Mouse (Mus musculus) thymus, adult 2 months (tissue): Measurements from ENCODE around the gene Cpa5. TPM values are rescaled to one million over a fixed set of nuclear protein-coding genes. Genes with fewer than 3 reads are reported as not detected.

ENCODE experiments used
- DNase-seq: peaks from one replicate; pipeline ENCODE4 v3.0.0; 2021
- H3K27ac ChIP-seq: fragments of 200-500 bp; 2 replicates; pipeline ENCODE4 v1.5.1; 2012; ENCODE audit warnings: low read length, control low read depth; ENCODE audit not compliant: control insufficient read depth, insufficient read depth
- H3K27me3 ChIP-seq: fragments of 200-500 bp; 2 replicates; pipeline ENCODE4 v1.6.1; 2012; ENCODE audit warnings: mild to moderate bottlenecking, low read length, moderate library complexity, mixed read lengths; ENCODE audit not compliant: control insufficient read depth, insufficient read depth
- H3K36me3 ChIP-seq: fragments of 200-500 bp; 2 replicates; pipeline ENCODE4 v1.6.1; 2012; ENCODE audit warnings: mild to moderate bottlenecking, low read length, moderate library complexity; ENCODE audit not compliant: control insufficient read depth, insufficient read depth
- H3K4me1 ChIP-seq: fragments of 200-500 bp; replicated peaks from 2 replicates; pipeline ENCODE4 v1.6.1; 2012; ENCODE audit warnings: low read length; ENCODE audit not compliant: control insufficient read depth, insufficient read depth
- H3K4me3 ChIP-seq: fragments of 200-500 bp; 2 replicates; pipeline ENCODE4 v1.5.1; 2012; ENCODE audit warnings: mild to moderate bottlenecking, low read length, control low read depth, moderate library complexity; ENCODE audit not compliant: control insufficient read depth, insufficient read depth
- CTCF ChIP-seq: fragments of 200-500 bp; IDR thresholded peaks from 2 replicates; pipeline ENCODE4 v1.5.1; 2012; ENCODE audit warnings: mild to moderate bottlenecking, control low read depth, low read length, moderate library complexity, borderline replicate concordance; ENCODE audit not compliant: control insufficient read depth, poor library complexity, insufficient read depth; ENCODE audit errors: extremely low read depth
- POLR2A ChIP-seq: fragments of 200-500 bp; IDR thresholded peaks from 2 replicates; pipeline ENCODE4 v1.6.1; 2012; ENCODE audit warnings: mild to moderate bottlenecking, low read length, control low read depth, moderate library complexity; ENCODE audit not compliant: control insufficient read depth, poor library complexity, insufficient read depth; ENCODE audit errors: extremely low read depth
- WGBS: fragments of 180-500 bp; shearing (Covaris S2); methylation state at CpG from one replicate; pipeline ENCODE4 v1.1.7; 2018; 5-methylcytosine and 5-hydroxymethylcytosine counted together
- polyA plus RNA-seq: library from polyadenylated mRNA; depleted of rRNA; stranded (reverse); fragments of >200 nt; gene quantifications from 2 replicates; pipeline ENCODE4 v1.2.3, GENCODE M21; 2012

The Cpa5 gene
- polyA plus RNA-seq, 1 experiment: not detected

DNA sequence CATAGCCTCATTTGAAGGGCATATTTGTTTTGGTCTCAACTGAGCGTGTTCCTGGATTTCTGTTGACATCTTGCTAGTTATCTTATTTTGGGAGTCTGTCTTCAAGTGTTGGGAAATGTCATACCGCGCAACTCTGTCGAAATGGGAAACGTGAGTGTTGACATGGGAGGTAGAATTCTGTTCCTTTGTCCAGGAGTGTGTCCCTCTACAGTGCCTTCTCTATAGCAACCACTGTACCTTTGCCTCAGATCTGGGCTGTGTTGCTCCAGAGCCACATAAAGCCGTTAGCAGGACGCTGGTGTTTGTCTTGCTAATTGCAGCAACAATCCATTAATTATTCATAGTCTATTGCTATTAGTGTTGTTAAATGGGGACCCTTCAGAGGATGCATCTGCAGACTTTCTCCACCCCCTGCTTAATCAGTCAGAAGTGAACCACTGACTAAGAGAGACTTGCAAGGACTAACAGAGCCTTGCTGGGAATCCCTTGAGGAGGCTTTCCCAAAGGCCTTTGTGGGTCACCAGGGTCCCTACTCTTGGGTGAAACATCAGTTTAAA, 23.8 kb upstream of the Cpa5 start:
- WGBS: 98% methylated on average over 7 of the region's 7 CpGs
- H3K4me3 ChIP-seq: no peak overlapping the region
- no peak for TF ChIP-seq CTCF
- TF ChIP-seq POLR2A: no peak
- DNase-seq: no peak
- H3K27ac ChIP-seq: no peak overlapping the region
- no peaks in the 10 kb centered on the region for H3K36me3 ChIP-seq
- peaks cover 3% of the 10 kb centered on the region for H3K4me1 ChIP-seq
- no peaks in the 10 kb centered on the region for H3K27me3 ChIP-seq

DNA sequence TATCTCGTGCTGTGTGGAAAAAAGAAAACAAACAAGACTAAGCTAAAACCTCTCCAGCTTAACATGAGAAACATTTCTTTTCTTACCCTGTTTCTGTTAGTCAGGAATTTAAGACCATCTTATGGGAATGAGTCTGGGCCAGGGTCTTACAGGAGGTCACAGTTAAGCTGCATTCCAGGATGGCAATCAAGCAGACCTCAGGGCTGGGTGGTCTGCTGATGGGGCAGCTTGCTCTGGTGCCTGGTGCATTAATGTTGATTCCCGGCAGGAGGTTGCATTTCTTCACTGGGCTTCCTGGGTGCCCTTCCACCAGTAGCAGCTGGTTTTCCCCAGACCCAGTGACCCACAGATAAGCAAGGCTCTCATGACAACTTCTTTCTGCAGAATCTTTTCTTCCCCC, 21.0 kb upstream of the Cpa5 start:
- Histone ChIP-seq H3K27me3 (no peaks in the 10 kb centered on the region), H3K27ac (no peak overlapping the region), H3K4me1 (peaks cover 3% of the 10 kb centered on the region), H3K36me3 (no peaks in the 10 kb centered on the region), H3K4me3 (no peak overlapping the region)
- DNase-seq: no peak
- 92% methylated on average over 2 of the region's 2 CpGs for WGBS
- no peak for TF ChIP-seq CTCF
- TF ChIP-seq POLR2A: no peak

DNA sequence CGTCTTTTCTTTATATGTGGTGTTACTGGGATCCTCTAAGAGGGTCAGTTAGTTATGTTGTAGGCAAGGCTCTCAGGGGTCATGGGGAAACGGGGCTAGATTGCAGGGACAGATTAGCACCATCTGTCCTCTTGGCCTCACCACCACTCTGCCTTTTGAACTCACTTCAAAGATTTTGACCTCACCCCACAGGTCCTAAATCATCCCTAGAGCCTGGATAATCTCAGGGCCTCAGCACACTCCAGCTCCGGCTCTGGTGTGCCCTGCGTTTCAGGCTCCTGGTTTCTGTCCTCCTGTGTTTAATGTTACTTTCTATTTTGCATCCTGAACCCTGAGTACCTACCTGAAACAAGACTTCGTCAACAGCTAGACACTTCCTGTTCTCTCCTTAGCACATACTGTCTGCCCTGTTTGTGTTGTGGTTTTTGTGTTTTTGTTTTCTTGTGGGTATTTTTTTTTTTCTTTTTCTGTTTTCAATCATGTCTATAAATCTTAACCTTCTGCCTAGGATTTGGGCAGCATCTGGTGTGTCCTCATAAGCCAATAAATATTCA, 18.9 kb upstream of the Cpa5 start:
- TF ChIP-seq CTCF (no peak), POLR2A (no peak)
- no peaks in the 10 kb centered on the region for H3K36me3 ChIP-seq
- H3K4me1 ChIP-seq: peaks cover 3% of the 10 kb centered on the region
- no peaks in the 10 kb centered on the region for H3K27me3 ChIP-seq
- 44% methylated on average over 5 of the region's 5 CpGs for WGBS
- no peak overlapping the region for H3K4me3 ChIP-seq
- H3K27ac ChIP-seq: no peak overlapping the region
- DNase-seq: no peak

DNA sequence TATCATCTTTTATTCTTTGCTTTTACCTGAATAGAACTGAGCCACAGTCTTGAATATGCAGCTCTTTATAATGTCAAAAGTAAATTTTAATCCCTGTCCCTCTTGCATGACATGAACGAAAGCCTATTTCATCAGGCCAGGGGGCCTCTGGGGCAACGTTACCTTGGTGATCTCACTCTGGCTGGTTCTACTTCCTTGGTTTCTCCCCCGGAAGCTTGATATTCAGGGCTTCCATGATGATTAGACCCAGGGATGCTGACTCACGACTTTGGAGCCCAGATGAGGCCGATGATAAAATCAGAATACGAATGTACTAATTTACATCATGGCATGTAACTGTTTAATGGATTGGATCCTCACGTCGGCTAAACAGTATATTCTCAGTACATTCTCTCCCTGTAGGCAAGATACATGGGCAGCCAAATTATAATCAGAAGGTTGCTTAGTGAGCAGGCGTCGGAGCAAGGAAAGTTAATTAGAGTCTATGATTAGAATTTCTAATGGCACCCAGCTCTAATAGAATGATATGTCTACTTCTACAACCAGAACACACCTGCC, 18.3 kb upstream of the Cpa5 start:
- WGBS: 76% methylated on average over 10 of the region's 10 CpGs
- H3K4me3 ChIP-seq: no peak overlapping the region
- H3K4me1 ChIP-seq: peaks cover 3% of the 10 kb centered on the region
- no peak overlapping the region for H3K27ac ChIP-seq
- TF ChIP-seq POLR2A (no peak), CTCF (no peak)
- H3K27me3 ChIP-seq: no peaks in the 10 kb centered on the region
- no peak for DNase-seq
- no peaks in the 10 kb centered on the region for H3K36me3 ChIP-seq

DNA sequence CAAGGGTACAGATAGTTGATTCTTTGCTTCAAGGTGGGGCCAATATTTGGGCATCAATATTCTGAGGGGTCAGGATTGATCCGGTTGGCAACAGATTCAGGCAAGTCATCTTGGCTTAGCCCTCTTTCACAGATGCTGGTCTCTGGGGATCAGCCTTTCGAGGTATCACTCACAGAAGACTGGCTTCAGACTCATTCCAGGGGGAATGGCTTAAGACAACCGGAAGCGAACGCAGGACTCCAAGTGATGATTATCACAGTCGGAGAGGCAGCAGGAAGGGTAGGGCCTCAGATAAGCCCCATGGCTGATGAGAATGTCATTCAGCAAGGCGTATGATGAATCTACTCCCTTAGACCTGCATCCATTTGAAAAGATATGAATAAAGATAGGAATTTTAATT, 16.4 kb upstream of the Cpa5 start:
- no peak overlapping the region for H3K27ac ChIP-seq
- TF ChIP-seq CTCF: no peak
- no peak for TF ChIP-seq POLR2A
- DNase-seq: no peak
- no peaks in the 10 kb centered on the region for H3K27me3 ChIP-seq
- 95% methylated on average over 7 of the region's 7 CpGs for WGBS
- no peak overlapping the region for H3K4me3 ChIP-seq
- no peaks in the 10 kb centered on the region for H3K36me3 ChIP-seq
- H3K4me1 ChIP-seq: peaks cover 3% of the 10 kb centered on the region

DNA sequence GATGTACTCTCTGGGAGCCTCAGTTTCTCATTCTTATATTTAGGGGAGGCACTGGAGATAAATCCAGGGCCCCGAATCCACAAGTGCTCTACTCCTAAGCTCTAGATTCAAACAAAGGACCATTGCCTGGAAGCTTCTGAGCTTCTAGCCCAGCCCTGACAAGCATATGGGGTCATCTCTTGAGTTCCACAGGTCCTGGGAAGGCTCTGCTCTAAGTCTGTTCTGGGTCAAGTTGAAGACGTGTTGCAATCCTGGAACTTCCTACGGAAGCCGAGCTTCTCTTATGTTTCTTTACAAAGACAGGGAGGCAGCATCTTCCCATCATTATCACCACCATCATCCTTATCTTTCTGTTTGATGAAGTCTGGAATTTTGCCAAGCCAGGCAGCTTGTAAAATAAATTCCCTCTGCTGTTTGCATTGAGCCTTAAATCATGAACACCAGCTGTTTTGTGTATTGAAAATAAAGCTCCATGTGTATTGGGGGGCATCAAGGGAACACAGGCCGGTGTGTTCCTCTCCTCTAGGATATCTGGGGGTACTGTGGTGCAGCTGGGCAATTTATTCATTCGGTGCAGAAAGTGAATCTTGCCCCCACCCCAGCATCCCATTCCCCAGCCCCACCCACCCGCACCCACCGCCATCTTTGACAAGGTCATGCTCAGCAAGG, 14.4 kb upstream of the Cpa5 start:
- 95% methylated on average over 8 of the region's 8 CpGs for WGBS
- DNase-seq: no peak

DNA sequence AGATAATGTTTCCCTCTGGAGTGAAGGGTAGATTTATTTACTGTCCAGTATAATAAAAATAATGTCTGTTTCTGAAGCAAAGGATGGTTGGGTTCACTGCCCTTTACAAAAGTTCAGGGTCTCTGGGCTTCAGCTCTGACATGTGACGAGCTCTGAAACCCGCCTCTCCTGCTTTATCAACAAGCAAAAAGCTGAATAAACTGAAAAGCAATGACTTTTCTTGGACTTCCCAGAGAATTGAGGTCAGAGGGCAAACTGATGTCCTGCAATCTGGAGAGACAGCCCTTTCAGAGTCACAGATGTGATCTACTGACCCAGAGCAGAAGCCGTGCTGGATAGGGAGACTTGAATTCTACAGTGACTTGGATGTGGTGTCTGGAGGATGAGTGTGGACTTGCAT, 10.8 kb upstream of the Cpa5 start:
- H3K36me3 ChIP-seq: no peaks in the 10 kb centered on the region
- no peak overlapping the region for H3K4me3 ChIP-seq
- H3K4me1 ChIP-seq: no peaks in the 10 kb centered on the region
- no peak overlapping the region for H3K27ac ChIP-seq
- H3K27me3 ChIP-seq: no peaks in the 10 kb centered on the region
- WGBS: 95% methylated on average over 3 of the region's 3 CpGs
- TF ChIP-seq CTCF (no peak), POLR2A (no peak)
- no peak for DNase-seq

More for the DNA sequence above, 14.4 kb upstream of the Cpa5 start:
- Histone ChIP-seq H3K4me3 (no peak overlapping the region), H3K4me1 (peaks cover 3% of the 10 kb centered on the region), H3K36me3 (no peaks in the 10 kb centered on the region), H3K27ac (no peak overlapping the region), H3K27me3 (no peaks in the 10 kb centered on the region)
- no peak for TF ChIP-seq CTCF
- no peak for TF ChIP-seq POLR2A
